Mouse (Mus musculus) yolk sac, embryonic 10.5 days (tissue): ENCODE measurements at regions not wholly inside any gene's neighbourhood (a gene's known extent, or its start where the extent isn't known, plus 50 kb on each side); places are given as distances from the start of the nearest gene placed in this dataset.

Experiments
- DNase-seq: peaks from one replicate; pipeline ENCODE4 v3.0.0-alpha.2; 2017; ENCODE audit warnings: low spot score

- DNase-seq = no peak
These were observed 78.0 kb upstream of the Sec14l1 start for GRCm38 (mm10) chr11:117036977-117037376.

DNA sequence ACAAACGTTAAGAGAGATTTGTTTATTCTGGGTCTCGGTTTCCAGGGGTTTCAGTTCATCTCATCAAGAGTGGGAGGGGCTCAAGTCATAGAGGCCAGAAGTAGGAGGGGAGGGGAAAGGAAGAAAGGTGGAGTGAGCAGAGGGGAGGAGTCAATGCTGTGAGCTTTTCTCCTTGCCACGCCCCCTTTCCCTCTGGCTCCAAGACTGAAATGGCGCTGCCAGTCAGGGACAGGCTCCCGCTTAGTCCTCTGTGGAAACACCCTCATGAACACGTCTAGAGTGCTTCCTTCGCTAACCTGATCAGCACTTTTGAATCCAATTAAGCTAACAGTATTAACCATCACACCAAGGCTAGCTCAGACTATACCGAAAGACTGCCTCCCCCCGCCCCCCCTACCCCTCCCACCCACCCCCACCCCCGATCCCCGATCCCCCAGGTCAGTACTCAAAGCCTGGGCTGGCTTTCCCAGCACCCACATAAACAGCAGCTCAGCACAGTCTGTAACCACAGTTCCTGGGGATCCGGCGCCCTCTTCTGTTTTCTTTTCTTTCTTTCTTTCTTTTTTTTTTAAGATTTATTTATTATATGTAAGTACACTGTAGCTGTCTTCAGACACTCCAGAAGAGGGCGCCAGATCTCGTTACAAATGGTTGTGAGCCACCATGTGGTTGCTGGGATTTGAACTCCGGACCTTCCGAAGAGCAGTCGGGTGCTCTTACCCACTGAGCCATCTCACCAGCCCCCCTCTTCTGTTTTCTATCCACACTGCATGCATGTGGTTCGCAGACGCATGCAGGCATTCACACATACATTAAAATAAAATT is 76.5 kb upstream of the Sec14l1 start:
- DNase-seq = peak; percentile 43

DNA sequence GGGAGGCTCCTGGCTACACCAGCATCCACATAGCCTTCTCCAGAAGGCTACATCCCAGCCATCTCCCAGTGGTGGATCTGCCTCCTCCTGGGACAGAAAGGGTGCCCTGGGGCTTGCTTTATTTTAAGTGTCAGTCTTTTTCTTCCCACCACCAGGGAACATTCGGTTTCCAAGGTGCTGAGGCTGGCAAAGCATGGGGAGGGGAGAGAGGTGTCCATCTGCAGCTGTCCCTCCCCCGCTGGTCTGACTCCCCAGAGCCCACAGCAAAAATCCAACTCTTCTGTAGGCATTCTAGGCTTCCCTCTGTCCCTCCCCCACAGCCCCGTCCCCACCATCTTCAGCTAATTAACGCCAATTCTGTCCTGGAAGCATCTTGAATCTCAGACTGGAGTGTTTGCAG is 74.1 kb upstream of the Sec14l1 start:
- no peak for DNase-seq

DNA sequence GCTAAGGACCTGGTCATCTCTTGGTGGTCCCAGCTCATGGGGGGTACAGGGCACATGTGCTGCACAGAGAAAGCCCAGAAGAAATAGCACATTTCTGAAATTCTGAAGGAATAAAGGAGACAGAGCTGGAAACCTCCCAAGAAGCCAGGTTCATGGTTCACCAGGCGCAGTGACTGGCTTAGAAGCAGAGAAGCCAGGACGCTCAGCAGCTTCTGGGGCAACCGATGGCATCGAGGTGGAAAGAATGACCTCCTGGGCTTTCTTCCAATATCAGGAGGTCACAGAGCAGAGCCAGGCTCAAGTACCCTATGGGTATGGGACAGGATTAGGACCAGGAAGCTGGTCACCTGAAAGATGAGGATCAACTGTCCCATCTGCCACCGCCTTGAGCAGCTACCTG is 72.6 kb upstream of the Sec14l1 start:
- DNase-seq = no peak

GRCm38 (mm10) chr11:117043524-117043923 is 71.4 kb upstream of the Sec14l1 start:
- DNase-seq = peak; percentile 23

GRCm38 (mm10) chr11:117044731-117045130 is 70.2 kb upstream of the Sec14l1 start:
- DNase-seq = no peak

- no peak for DNase-seq
These were observed 68.3 kb upstream of the Sec14l1 start for GRCm38 (mm10) chr11:117046636-117047035.

DNA sequence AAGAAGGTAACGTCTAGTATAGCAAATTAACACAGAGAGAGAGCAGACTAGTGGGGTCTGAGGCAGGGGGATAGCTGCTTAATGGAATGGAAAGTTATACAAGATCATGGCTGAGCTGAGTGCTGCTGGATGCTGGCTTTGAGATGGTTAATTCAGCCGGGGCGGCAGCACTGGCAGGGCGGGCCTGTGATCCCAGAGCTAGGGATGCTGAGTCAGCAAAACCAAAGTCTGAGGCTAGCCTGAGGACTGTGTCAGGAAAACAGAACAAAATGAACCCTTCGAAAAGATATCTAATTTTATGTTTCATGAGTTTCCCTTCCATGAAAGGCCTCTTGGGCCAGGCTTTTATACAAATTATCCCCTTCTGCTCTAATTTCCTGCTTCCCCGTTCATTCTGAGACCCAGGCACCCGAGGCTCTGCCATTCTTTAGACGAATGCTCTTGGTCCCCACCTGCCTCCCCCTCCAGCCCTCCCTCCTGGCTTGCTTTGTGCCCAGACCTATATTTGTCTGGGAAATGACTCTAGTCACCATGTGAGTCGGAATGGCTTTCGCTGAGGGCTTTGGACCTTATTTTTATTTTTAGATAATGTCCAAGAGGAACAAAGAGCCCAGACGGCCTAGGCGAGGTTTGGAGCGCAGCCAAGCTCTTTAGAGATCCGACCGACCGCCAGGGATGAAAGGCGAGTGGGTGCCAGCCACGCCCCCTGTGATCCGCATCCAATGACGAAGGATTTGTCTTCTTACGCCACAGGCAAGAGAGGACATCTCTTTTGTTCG is 67.6 kb upstream of the Sec14l1 start:
- DNase-seq = no peak

GRCm38 (mm10) chr11:117048911-117049310 is 66.1 kb upstream of the Sec14l1 start:
- no peak for DNase-seq

GRCm38 (mm10) chr11:117050788-117051187 is 64.2 kb upstream of the Sec14l1 start:
- DNase-seq = no peak

GRCm38 (mm10) chr11:117056958-117057357 is 58.0 kb upstream of the Sec14l1 start:
- peak; percentile 59 for DNase-seq

GRCm38 (mm10) chr11:117057451-117057850 is 57.5 kb upstream of the Sec14l1 start:
- DNase-seq = no peak

DNA sequence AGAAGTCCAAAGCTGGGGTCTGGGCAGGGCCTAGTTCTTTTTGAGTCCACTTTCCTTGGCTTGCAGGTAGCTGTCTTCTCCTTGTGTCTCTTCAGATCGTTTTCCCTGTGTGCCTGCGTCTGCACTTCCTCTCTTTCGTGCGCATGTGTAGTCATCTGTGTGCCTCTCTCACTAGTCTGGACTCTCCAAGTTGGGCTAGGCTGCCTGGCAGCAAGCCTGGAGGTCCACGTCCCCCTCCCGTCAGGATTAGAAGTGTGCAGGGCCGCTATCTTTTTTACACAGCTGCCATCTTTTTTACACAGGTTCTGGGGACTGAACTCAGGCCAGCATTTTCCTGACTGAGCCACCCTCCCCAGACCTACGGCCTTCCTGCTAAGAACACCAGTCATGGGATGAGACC is 55.8 kb upstream of the Sec14l1 start:
- DNase-seq = no peak

- DNase-seq = no peak
These were observed 54.8 kb upstream of the Sec14l1 start for GRCm38 (mm10) chr11:117059981-117060705.

- DNase-seq = no peak
These were observed 54.1 kb upstream of the Sec14l1 start for GRCm38 (mm10) chr11:117060706-117061337.

DNA sequence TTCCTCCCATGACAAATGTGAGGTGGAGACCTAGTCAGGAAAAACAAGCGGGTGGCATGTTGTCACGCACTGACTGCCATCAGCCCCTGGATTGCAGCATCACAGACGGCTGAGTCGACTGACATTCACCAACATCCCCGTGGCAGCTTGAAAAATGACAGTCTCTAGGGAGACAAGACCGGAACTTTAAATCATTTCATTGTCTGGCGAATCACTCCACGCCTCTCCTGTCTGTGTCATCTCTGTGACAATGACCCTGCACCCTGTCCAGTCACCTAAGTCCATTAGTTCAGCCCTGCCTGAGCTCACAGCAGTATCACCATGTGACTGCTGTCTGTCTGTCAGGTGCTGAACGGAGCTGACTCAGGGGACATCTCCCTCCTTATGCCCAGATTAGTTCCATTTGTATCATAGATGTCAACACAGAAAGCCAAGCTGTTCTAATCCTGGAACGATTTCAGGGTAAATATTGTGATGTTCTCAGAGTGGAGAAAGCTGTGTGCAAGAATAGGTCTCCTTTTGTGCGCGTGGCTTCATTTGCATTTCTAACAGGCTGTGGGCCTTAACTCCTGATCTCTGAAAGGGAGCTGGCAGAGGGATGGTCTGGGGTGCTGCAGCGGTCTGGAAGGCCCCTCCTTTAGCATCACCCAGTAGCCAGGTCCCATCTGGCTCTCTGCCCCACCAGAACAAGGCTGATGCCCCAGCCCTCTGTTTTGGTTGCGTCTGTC is 52.0 kb upstream of the Sec14l1 start:
- no peak for DNase-seq
